Mouse (Mus musculus) cerebral cortex, adult 2 months (tissue): ENCODE results near the gene Gm20388.

Experiments
- WGBS: fragments of 180-500 bp; shearing (Covaris S2); methylation state at CpG from one replicate; pipeline ENCODE4 v1.1.7; 2018; 5-methylcytosine and 5-hydroxymethylcytosine counted together

The Gm20388 gene

GRCm38 (mm10) chr8:123105553-123106326 is 3195.1 kb downstream of the Gm20388 start:
- WGBS = 58% methylated on average over 5 of the region's 5 CpGs

GRCm38 (mm10) chr8:123106531-123106930 is 3195.9 kb downstream of the Gm20388 start:
- 51% methylated on average over 2 of the region's 2 CpGs for WGBS

GRCm38 (mm10) chr8:123108010-123108409 is 3197.4 kb downstream of the Gm20388 start:
- WGBS = 77% methylated on average over 1 of the region's 1 CpGs

GRCm38 (mm10) chr8:123108953-123109352 is 3198.3 kb downstream of the Gm20388 start:
- WGBS = 78% methylated on average over 5 of the region's 5 CpGs

GRCm38 (mm10) chr8:123110649-123111048 is 3200.0 kb downstream of the Gm20388 start:
- 15% methylated on average over 4 of the region's 4 CpGs for WGBS

GRCm38 (mm10) chr8:123112892-123113291 is 3202.3 kb downstream of the Gm20388 start:
- 67% methylated on average over 9 of the region's 9 CpGs for WGBS

GRCm38 (mm10) chr8:123113908-123114469 is 3203.3 kb downstream of the Gm20388 start:
- WGBS = 72% methylated on average over 2 of the region's 2 CpGs

- WGBS = 54% methylated on average over 3 of the region's 3 CpGs
Measured at GRCm38 (mm10) chr8:123114644-123115043, 3204.0 kb downstream of the Gm20388 start.

GRCm38 (mm10) chr8:123117127-123117731 is 3206.6 kb downstream of the Gm20388 start, which contains the start of gene Cpne7:
Gene Cpne7 (plus strand): TSS chr8:123117374.
- WGBS = 2% methylated on average over 50 of the region's 51 CpGs

GRCm38 (mm10) chr8:123117744-123118143 is 3207.1 kb downstream of the Gm20388 start:
- 7% methylated on average over 17 of the region's 17 CpGs for WGBS

GRCm38 (mm10) chr8:123122059-123122458 is 3211.4 kb downstream of the Gm20388 start:
- WGBS = 45% methylated on average over 9 of the region's 9 CpGs

- WGBS = 61% methylated on average over 5 of the region's 5 CpGs
Measured at GRCm38 (mm10) chr8:123122670-123123069, 3212.0 kb downstream of the Gm20388 start.

- WGBS = 33% methylated on average over 19 of the region's 19 CpGs
Measured at GRCm38 (mm10) chr8:123126193-123126816, 3215.7 kb downstream of the Gm20388 start.

- WGBS = 72% methylated on average over 9 of the region's 9 CpGs
Measured at GRCm38 (mm10) chr8:123131041-123131440, 3220.4 kb downstream of the Gm20388 start.

GRCm38 (mm10) chr8:123132953-123133352 is 3222.3 kb downstream of the Gm20388 start:
- 94% methylated on average over 2 of the region's 2 CpGs for WGBS

GRCm38 (mm10) chr8:123134149-123134713 is 3223.6 kb downstream of the Gm20388 start:
- WGBS = 85% methylated on average over 11 of the region's 11 CpGs

GRCm38 (mm10) chr8:123135406-123135805 is 3224.8 kb downstream of the Gm20388 start:
- WGBS = 26% methylated on average over 7 of the region's 7 CpGs

- WGBS = 55% methylated on average over 9 of the region's 9 CpGs
Measured at GRCm38 (mm10) chr8:123135806-123136205, 3225.2 kb downstream of the Gm20388 start.

- WGBS = 93% methylated on average over 9 of the region's 9 CpGs
Measured at GRCm38 (mm10) chr8:123136287-123136686, 3225.6 kb downstream of the Gm20388 start.

GRCm38 (mm10) chr8:123137645-123138077 is 3227.0 kb downstream of the Gm20388 start:
- 18% methylated on average over 2 of the region's 2 CpGs for WGBS

- WGBS = 74% methylated on average over 4 of the region's 4 CpGs
Measured at GRCm38 (mm10) chr8:123138741-123139140, 3228.1 kb downstream of the Gm20388 start.
